Mouse (Mus musculus) limb, embryonic 14.5 days (tissue): Measurements from ENCODE around the gene Tmem54. TPM values are rescaled to one million over a fixed set of nuclear protein-coding genes. Genes with fewer than 3 reads are reported as not detected.

Experiments used
- ATAC-seq: fragments of 200-750 bp; cut with Nextera tagmentation; 2 replicates; pipeline ENCODE4 v1.8.0; 2017; ENCODE audit warnings: low read depth, moderate number of reproducible peaks, moderate TSS enrichment; ENCODE audit not compliant: low FRiP score
- DNase-seq: peaks from one replicate; pipeline ENCODE4 v3.0.0-alpha.2; 2015; ENCODE audit warnings: low spot score
- H3K27ac ChIP-seq: fragments of 300-500 bp; sonication (generic); replicated peaks from 2 replicates; pipeline ENCODE4 v1.5.1; 2014; ENCODE audit warnings: low read depth, mild to moderate bottlenecking, low read length, moderate library complexity, mixed read lengths
- H3K27me3 ChIP-seq: fragments of 300-500 bp; sonication (generic); 2 replicates; pipeline ENCODE4 v1.6.1; 2014; ENCODE audit warnings: low read length, mixed read lengths; ENCODE audit not compliant: control insufficient read depth, insufficient read depth
- H3K36me3 ChIP-seq: fragments of 300-500 bp; sonication (generic); 2 replicates; pipeline ENCODE4 v1.6.1; 2014; ENCODE audit warnings: mild to moderate bottlenecking, low read length, moderate library complexity, mixed read lengths; ENCODE audit not compliant: control insufficient read depth, insufficient read depth
- H3K4me1 ChIP-seq: fragments of 300-500 bp; sonication (generic); 2 replicates; pipeline ENCODE4 v1.6.1; 2014; ENCODE audit warnings: antibody characterized with exemption, low read length, mixed read lengths; ENCODE audit not compliant: control insufficient read depth, insufficient read depth
- H3K4me2 ChIP-seq: fragments of 300-500 bp; sonication (generic); replicated peaks from 2 replicates; pipeline ENCODE4 v1.6.1; 2014; ENCODE audit warnings: low read depth, mild to moderate bottlenecking, low read length, moderate library complexity; ENCODE audit not compliant: severe bottlenecking
- H3K4me3 ChIP-seq: fragments of 300-500 bp; sonication (generic); replicated peaks from 2 replicates; pipeline ENCODE4 v1.5.1; 2014; ENCODE audit warnings: low read length
- H3K9ac ChIP-seq: fragments of 300-500 bp; sonication (generic); 2 replicates; pipeline ENCODE4 v1.6.1; 2014; ENCODE audit warnings: mild to moderate bottlenecking, low read depth, low read length, moderate library complexity; ENCODE audit not compliant: severe bottlenecking
- H3K9me3 ChIP-seq: fragments of 300-500 bp; sonication (generic); 2 replicates; pipeline ENCODE4 v1.6.1; 2016; ENCODE audit warnings: low read length; ENCODE audit not compliant: control insufficient read depth
- POLR2A ChIP-seq: fragments of 200-500 bp; IDR thresholded peaks from 2 replicates; pipeline ENCODE4 v1.8.0; 2012; ENCODE audit warnings: inconsistent platforms, mild to moderate bottlenecking, moderate library complexity, borderline replicate concordance; ENCODE audit not compliant: insufficient read depth, insufficient read length; ENCODE audit errors: extremely low read depth
- WGBS: fragments of 180-500 bp; shearing (Covaris S2); extraction: QIAGEN DNeasy Blood & Tissue Kit; methylation state at CpG from one replicate; pipeline ENCODE4 v1.1.7; 2014; 5-methylcytosine and 5-hydroxymethylcytosine counted together
- polyA plus RNA-seq, 2 experiments: library from polyadenylated mRNA; depleted of rRNA in 1 of 2; stranded (reverse) in 1 of 2; unstranded in 1 of 2; fragments of >200 nt; fragmentation: Nextera tagmentation in 1 of 2; extraction: Ambion mirVana in 1 of 2; gene quantifications; 2 replicates each; pipeline versions ENCODE4 v1.2.1 to v1.2.3; 2012 to 2014

Tmem54 gene
- polyA plus RNA-seq, 2 experiments, result 9.9 to 13.3 TPM

- WGBS, result 78% methylated on average over 7 of the region's 7 CpGs
- Histone ChIP-seq H3K4me1 (no peaks in the 10 kb centered on the region), H3K4me3 (no peak overlapping the region), H3K27me3 (no peaks in the 10 kb centered on the region), H3K9me3 (no peaks in the 10 kb centered on the region), H3K36me3 (no peaks in the 10 kb centered on the region), H3K27ac (no peak overlapping the region), H3K4me2 (no peak overlapping the region), H3K9ac (no peak overlapping the region)
- no peak for TF ChIP-seq POLR2A
- DNase-seq (no peak), ATAC-seq (no peak)
Observed at GRCm38 (mm10) chr4:129097006-129097405, 8.3 kb upstream of the Tmem54 start.

- no peak overlapping the region for H3K9ac ChIP-seq
- H3K4me2 ChIP-seq, result no peak overlapping the region
- H3K4me3 ChIP-seq, result no peak overlapping the region
- peaks cover 4% of the 10 kb centered on the region; the same call in 1 of the 2 replicates for H3K4me1 ChIP-seq
- 83% methylated on average over 14 of the region's 14 CpGs for WGBS
- no peaks in the 10 kb centered on the region for H3K36me3 ChIP-seq
- TF ChIP-seq POLR2A, result no peak
- no peak for DNase-seq
- no peak for ATAC-seq
- H3K27ac ChIP-seq, result no peak overlapping the region
- peaks cover 22% of the 10 kb centered on the region for H3K27me3 ChIP-seq
- no peaks in the 10 kb centered on the region for H3K9me3 ChIP-seq
Observed at GRCm38 (mm10) chr4:129102133-129102829, 3.1 kb upstream of the Tmem54 start.

- ATAC-seq (no peak), DNase-seq (no peak)
- no peak for TF ChIP-seq POLR2A
- H3K9ac ChIP-seq, result peak overlapping the region; percentile 40; the same call in 1 of the 2 replicates
- H3K9me3 ChIP-seq, result no peaks in the 10 kb centered on the region
- peaks cover 4% of the 10 kb centered on the region; the same call in 1 of the 2 replicates for H3K4me1 ChIP-seq
- no peak overlapping the region for H3K27ac ChIP-seq
- 15% methylated on average over 9 of the region's 9 CpGs for WGBS
- H3K27me3 ChIP-seq, result peaks cover 22% of the 10 kb centered on the region
- no peaks in the 10 kb centered on the region for H3K36me3 ChIP-seq
- peak overlapping the region; percentile 29 for H3K4me3 ChIP-seq
- peak overlapping the region; percentile 43; the same call in 1 of the 2 replicates for H3K4me2 ChIP-seq
Observed at GRCm38 (mm10) chr4:129106073-129106472, 725 bp downstream of the Tmem54 start.

- DNase-seq, result no peak
- no peak for ATAC-seq
- H3K27me3 ChIP-seq, result peaks cover 22% of the 10 kb centered on the region
- no peak overlapping the region for H3K9ac ChIP-seq
- H3K4me2 ChIP-seq, result no peak overlapping the region
- 60% methylated on average over 10 of the region's 10 CpGs for WGBS
- H3K9me3 ChIP-seq, result no peaks in the 10 kb centered on the region
- no peak overlapping the region for H3K4me3 ChIP-seq
- H3K27ac ChIP-seq, result no peak overlapping the region
- H3K36me3 ChIP-seq, result no peaks in the 10 kb centered on the region
- TF ChIP-seq POLR2A, result no peak
- H3K4me1 ChIP-seq, result peaks cover 4% of the 10 kb centered on the region; the same call in 1 of the 2 replicates
Observed at GRCm38 (mm10) chr4:129107348-129107899, 2.1 kb downstream of the Tmem54 start.

GRCm38 (mm10) chr4:129108624-129109023 lies 3.3 kb downstream of the Tmem54 start:
- Histone ChIP-seq H3K27me3 (peaks cover 22% of the 10 kb centered on the region), H3K4me3 (no peak overlapping the region), H3K27ac (no peak overlapping the region), H3K36me3 (no peaks in the 10 kb centered on the region), H3K9ac (no peak overlapping the region), H3K4me1 (peaks cover 4% of the 10 kb centered on the region; the same call in 1 of the 2 replicates), H3K4me2 (no peak overlapping the region), H3K9me3 (no peaks in the 10 kb centered on the region)
- no peak for TF ChIP-seq POLR2A
- WGBS, result 64% methylated on average over 7 of the region's 7 CpGs
- no peak for ATAC-seq
- DNase-seq, result no peak

GRCm38 (mm10) chr4:129110804-129111203 lies 5.5 kb downstream of the Tmem54 start:
- DNase-seq, result no peak
- H3K4me1 ChIP-seq, result no peaks in the 10 kb centered on the region
- WGBS, result 88% methylated on average over 6 of the region's 6 CpGs
- peaks cover 4% of the 10 kb centered on the region for H3K27me3 ChIP-seq
- H3K36me3 ChIP-seq, result no peaks in the 10 kb centered on the region
- no peak overlapping the region for H3K4me3 ChIP-seq
- no peak overlapping the region for H3K9ac ChIP-seq
- no peak for ATAC-seq
- no peak overlapping the region for H3K27ac ChIP-seq
- H3K4me2 ChIP-seq, result no peak overlapping the region
- no peak for TF ChIP-seq POLR2A
- no peaks in the 10 kb centered on the region for H3K9me3 ChIP-seq
